Mouse (Mus musculus) heart, adult 11 months (tissue): ENCODE measurements around the gene Cyth1.

ENCODE experiments used
- DNase-seq: peaks from one replicate; pipeline ENCODE4 v3.0.0; 2022

Gene Cyth1

DNA sequence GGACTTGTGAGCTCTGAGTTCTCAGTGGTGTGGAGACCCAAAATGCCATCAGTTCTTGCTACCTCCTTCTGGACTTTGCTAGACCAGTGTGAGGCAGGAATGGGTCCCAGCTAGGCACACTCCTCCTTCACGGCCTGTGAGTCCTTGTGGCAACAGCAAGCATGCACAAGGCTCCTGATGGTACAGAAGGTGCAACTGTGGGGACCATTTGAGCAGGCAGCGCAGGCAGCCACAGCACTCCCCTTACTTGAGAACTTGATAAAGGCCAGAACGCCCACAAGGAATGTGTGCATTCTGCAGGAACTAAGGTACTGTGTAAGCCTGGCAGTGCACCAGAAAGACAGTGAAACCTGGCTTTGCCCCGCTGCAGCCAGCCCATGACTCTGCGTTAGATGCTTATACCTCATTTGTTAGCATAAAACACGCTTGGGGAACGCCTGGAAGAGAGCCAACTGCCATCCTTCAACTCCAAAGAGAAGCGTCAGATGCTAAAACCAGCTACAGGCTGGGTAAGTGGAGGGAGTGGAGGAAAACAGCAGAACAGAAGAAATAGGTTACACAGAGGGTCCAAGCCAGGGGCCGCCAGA, 98.2 kb downstream of the Cyth1 start:
- no peak for DNase-seq

GRCm38 (mm10) chr11:118147877-118148637, 100.3 kb downstream of the Cyth1 start:
- DNase-seq, result no peak

- no peak for DNase-seq
Observed at GRCm38 (mm10) chr11:118146446-118146845, 101.9 kb downstream of the Cyth1 start.

DNA sequence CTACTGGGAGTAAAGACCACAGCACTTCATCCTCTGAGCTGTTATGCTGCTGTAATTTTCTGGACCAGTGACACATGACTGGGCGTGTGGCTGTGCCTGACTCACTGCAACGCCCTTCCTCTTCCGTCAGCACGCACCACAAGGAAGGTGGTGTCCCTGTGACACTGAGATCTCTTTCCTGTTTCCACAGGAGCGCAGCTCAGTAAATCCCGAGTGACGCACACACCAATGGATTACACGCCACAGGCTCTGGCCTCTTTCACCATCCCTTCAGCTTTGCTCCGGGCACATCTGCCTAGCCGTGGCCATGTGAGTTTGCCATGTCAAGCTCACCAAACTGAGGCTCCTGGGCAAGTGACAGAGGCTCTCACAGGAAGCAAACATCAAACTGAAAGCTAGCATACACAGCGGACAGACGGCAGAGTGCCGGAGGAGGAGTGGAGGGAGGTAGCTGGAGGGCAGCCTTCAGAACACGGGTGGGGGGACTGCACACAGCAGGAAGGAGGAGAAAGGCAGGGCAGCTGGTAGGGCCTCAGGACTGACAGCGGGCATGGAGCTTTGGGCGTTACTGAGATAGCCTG, 102.5 kb downstream of the Cyth1 start:
- DNase-seq, result peak; percentile 99

- DNase-seq, result peak; percentile 94
Observed at GRCm38 (mm10) chr11:118145092-118145491, 103.3 kb downstream of the Cyth1 start.

DNA sequence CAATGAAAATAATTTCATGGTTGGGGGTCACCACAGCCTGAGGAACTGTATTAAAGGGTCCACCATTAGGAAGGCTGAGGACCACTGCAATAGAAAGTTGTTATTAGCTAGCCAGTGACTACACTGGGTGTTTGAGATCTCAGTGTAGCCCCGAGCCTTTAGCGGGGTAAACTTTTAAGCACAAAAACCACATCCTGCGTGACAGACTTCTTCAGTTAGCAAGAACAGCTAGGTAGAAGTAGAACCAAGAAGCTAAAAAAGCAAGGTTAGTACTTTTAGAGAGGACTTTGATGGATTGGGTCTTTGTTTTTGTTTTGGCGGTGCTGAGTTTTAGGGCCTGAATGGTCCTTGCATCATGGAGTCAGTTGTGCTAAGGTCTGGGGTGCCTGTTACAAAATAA, 104.7 kb downstream of the Cyth1 start:
- DNase-seq, result no peak

- no peak for DNase-seq
Observed at GRCm38 (mm10) chr11:118142547-118143165, 105.7 kb downstream of the Cyth1 start.

- peak; percentile 98 for DNase-seq
Observed at GRCm38 (mm10) chr11:118140771-118141565, 107.4 kb downstream of the Cyth1 start.

DNA sequence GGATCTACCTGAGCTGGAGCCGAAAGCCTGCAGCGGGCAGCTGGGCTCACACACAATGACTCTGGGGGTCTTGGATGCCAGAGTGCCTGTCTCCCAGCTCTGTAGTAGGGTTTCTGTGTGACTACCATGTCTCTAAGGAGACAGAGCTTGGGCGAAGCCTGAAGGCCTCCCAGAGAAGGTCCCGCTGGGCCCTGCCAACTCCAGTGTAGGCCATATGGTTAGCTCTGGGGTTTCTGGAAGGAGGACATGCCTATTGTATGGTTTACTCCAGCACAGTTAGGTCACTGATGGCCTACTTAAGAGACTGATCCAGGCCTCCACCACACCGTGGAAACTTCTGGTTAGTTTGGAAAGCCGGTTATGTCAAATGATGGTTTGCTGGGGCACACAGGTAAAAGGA, 110.0 kb downstream of the Cyth1 start:
- no peak for DNase-seq

- DNase-seq, result no peak
Observed at GRCm38 (mm10) chr11:118136172-118136632, 112.2 kb downstream of the Cyth1 start.

- DNase-seq, result no peak
Observed at GRCm38 (mm10) chr11:118135271-118135670, 113.1 kb downstream of the Cyth1 start.

- DNase-seq, result peak; percentile 97
Observed at GRCm38 (mm10) chr11:118133752-118134169, 114.6 kb downstream of the Cyth1 start.

GRCm38 (mm10) chr11:118133133-118133751, 115.2 kb downstream of the Cyth1 start:
- no peak for DNase-seq

GRCm38 (mm10) chr11:118132136-118132535, 116.3 kb downstream of the Cyth1 start:
- DNase-seq, result peak; percentile 95

DNA sequence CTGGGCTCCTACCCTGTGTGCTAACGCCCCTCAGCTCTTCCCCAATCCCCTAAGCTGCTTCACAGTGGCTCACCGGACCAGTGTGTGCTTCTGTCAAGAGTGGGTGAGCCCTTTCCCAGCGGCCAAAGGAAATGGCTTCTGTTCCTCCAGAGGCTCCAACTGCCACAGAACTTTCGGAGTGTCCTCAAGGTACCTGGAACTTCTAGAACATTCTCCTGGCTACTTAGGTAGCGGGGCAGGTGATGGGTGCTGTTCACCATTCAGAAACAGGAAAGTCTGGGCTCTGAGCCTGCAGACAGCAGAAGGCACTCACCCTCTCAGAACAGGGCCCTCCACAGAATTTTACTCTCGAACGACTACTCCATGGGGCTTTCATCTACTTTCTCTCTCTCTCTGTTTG, 117.9 kb downstream of the Cyth1 start, which contains the start of gene Dnah17:
Dnah17 (minus strand) TSS at position 101 of the 400 bp plus-strand sequence.
- no peak for DNase-seq

GRCm38 (mm10) chr11:118129812-118130211, 118.6 kb downstream of the Cyth1 start:
- DNase-seq, result no peak

DNA sequence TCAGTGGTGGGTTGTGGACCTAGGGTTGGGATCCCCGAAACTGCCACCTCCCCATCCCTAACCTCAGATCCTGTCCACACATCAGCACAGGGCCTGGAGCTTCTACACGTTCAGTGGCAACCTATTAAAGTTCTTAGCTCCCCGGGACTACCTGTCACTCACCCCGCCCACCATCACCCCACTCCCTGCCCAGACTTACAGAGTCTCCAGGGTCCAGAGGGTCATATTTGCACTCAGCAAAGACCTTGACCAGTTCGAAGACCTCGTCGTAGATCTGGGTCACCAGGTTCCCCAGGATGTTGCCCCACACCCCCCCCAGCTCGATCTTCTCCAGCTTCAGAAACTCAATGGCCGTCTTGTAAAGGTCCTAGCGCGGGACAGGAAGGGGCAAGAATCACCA, 126.8 kb downstream of the Cyth1 start:
- DNase-seq, result no peak

DNA sequence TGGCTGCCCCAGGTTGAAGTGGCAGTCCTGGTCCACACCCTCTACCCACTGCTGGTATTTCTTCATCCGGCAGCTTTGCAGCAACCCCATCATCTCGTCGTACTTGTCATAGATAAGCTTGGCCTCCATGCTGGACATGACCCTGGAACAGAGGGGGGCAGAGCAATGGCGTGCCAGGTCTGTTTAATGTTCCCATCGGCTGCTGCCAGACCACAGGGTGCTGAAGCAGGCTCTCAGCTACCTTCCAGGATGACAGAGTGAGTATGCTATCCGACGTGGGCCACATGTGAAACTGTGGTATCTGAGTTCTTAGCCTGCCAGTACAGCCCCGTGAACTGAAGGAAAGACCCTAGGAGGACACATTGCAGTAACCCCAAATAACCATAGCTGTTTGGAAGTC, 129.6 kb downstream of the Cyth1 start:
- DNase-seq, result no peak

- DNase-seq, result no peak
Observed at GRCm38 (mm10) chr11:118114581-118115110, 133.7 kb downstream of the Cyth1 start.

GRCm38 (mm10) chr11:118113516-118114205, 134.7 kb downstream of the Cyth1 start:
- no peak for DNase-seq

GRCm38 (mm10) chr11:118104001-118104400, 144.4 kb downstream of the Cyth1 start:
- DNase-seq, result peak; percentile 96
